Mouse (Mus musculus) ES-E14 (cell line): Measurements from ENCODE around the gene Sos2.

Experiments used
- CHD2 ChIP-seq: IDR thresholded peaks from 2 replicates; pipeline ENCODE4 v1.6.1; 2014; ENCODE audit warnings: mild to moderate bottlenecking, low read depth, low read length, inconsistent platforms
- HCFC1 ChIP-seq: IDR thresholded peaks from 2 replicates; pipeline ENCODE4 v1.6.1; 2012; ENCODE audit warnings: low read length, inconsistent platforms, borderline replicate concordance; ENCODE audit not compliant: insufficient read depth
- MAFK ChIP-seq: IDR thresholded peaks from 2 replicates; pipeline ENCODE4 v1.6.1; 2014; ENCODE audit warnings: mild to moderate bottlenecking, low read depth, low read length, inconsistent platforms; ENCODE audit not compliant: insufficient read depth
- ZC3H11A ChIP-seq: IDR thresholded peaks from 2 replicates; pipeline ENCODE4 v1.6.1; 2012; ENCODE audit warnings: low read depth, mild to moderate bottlenecking, inconsistent platforms, low read length, borderline replicate concordance
- ZNF384 ChIP-seq: IDR thresholded peaks from 2 replicates; pipeline ENCODE4 v1.6.1; 2012; ENCODE audit warnings: low read depth, low read length, inconsistent platforms

- TF ChIP-seq MAFK = no peak
- TF ChIP-seq CHD2 = no peak
- TF ChIP-seq HCFC1 = no peak
- no peak for TF ChIP-seq ZC3H11A
- no peak for TF ChIP-seq ZNF384
Observed at GRCm38 (mm10) chr12:69645821-69646616, 35.6 kb downstream of the Sos2 start.
